Mouse (Mus musculus) gastrocnemius, adult 18-20 months (tissue): ENCODE results near the gene Bfsp1. TPM values are rescaled to one million over a fixed set of nuclear protein-coding genes. Genes with fewer than 3 reads are reported as not detected.
A peak's percentile ranks its signal among the peaks of the same experiment; 100 is the strongest.

ENCODE experiments used
- DNase-seq: peaks from one replicate; pipeline ENCODE4 v3.0.0; 2021; ENCODE audit warnings: low spot score
- total RNA-seq, 2 experiments: library from RNA; stranded (reverse); gene quantifications; 2 replicates each; pipeline ENCODE4 v1.2.3; 2021

Bfsp1 gene
- total RNA-seq, 2 experiments from 2014 or later: not detected

DNA sequence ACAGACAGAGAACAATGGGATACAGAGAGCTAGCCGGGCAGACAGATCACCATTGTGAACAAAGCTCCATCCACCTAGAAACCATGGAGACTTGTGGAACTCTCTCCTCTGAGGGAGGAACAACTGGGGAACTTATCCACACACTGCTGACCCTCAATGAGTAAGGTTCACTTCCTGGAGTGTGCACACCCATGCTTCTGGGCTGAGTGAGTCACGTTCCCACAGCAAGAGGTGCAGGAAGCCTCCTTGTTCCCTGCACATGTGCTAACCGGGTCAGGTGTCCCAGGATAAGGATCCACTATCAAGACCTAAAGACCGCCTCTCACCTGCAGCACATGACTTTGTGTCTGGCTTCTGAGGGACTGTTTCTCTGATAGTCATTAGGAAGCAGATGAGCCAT, 9.5 kb downstream of the Bfsp1 start:
- DNase-seq: no peak

DNA sequence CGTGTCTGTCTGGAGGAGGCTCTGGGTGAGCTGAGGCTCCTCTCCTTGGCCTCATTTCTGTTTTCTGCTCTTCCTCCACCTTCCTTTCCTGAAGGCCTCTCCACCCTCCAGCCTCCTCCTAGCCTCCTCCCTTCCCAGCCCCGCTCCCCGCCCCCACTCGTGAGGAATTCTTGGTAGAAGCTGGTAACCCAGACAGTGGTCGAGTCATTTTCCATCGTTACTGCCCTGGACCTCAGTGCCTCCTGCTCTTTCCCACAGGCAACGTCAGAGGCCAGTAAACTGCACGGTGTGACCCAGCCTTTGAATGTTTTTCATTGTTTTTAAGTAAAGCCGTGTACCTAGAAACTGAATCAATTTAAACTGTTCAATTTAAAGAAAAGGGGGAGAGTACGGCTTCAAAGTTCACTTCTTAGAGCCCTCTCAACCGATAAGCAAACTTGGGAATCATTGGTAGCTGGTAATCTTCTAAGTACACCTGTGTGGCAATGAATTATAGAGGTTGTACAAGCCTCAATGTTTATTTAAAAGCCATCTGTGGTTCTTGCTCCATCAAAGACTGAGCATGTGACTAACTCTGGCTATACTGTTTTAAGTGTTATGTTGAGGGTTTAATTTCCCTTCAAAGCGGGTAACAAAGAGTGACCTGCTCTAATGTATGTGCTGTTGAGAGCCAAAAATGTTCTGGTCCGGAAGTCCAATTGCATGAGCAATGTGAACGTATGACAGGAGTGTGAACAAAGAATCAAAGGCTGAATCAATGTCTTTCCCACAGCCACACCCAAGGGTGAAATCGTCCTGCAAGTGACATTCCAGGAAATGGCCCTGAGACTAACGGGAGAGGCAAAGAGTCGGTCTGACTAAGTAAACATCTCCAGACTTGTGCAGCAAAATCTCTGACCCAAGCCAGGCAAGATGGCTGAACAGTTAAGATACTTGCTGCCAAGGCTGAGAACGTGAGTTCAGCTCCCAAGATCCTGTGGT, 10.4 kb downstream of the Bfsp1 start:
- DNase-seq: no peak

- peak; percentile 18 for DNase-seq
Measured at GRCm38 (mm10) chr2:143851354-143852221, 11.4 kb downstream of the Bfsp1 start.

DNA sequence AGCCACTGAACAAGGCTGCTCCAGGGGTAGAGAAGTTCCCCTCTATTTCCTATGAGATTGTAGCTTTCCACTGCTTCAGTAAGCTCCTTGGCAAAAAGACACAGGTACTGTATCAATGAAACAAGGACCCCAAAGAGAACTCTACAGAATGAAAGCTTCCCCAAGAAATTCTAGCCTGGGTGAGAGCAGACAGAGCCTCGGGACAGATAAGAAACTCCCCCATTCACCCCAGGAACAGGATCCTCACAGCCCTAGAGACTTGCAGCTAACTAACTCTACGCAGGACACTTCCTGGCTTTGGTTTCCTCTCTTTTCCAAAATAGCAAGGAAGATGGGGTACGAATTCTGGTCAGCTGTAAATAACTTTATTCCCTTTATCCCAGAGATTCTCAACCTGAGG, 15.7 kb downstream of the Bfsp1 start:
- DNase-seq: no peak

- DNase-seq: peak; percentile 55
Measured at GRCm38 (mm10) chr2:143846799-143847198, 16.2 kb downstream of the Bfsp1 start.

- no peak for DNase-seq
Measured at GRCm38 (mm10) chr2:143844779-143845178, 18.2 kb downstream of the Bfsp1 start.

DNA sequence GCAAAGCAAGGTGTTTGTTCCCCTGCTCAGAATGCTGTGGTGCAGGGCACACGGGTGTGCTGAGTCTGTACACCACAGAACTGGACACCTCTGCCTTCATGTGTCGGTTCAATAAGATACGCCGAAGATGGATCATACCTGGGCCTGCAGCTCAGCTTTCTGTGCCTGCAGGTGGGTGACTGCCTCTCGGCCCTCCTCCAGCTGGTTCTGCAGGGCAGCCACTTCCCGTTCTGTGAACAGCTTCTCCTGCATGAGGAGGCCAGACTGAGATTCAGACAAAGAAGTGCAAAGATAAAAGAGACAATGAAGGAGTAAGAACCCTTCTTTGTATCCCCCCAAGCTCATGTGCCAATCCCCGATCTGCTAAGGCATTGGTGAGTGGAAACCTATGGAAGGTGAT, 21.4 kb downstream of the Bfsp1 start:
- no peak for DNase-seq

- no peak for DNase-seq
Measured at GRCm38 (mm10) chr2:143840895-143841294, 22.1 kb downstream of the Bfsp1 start.

- no peak for DNase-seq
Measured at GRCm38 (mm10) chr2:143839458-143839857, 23.5 kb downstream of the Bfsp1 start.

GRCm38 (mm10) chr2:143838698-143839097, 24.3 kb downstream of the Bfsp1 start:
- no peak for DNase-seq

GRCm38 (mm10) chr2:143837291-143837701, 25.7 kb downstream of the Bfsp1 start:
- DNase-seq: peak; percentile 80

- DNase-seq: no peak
Measured at GRCm38 (mm10) chr2:143835820-143836219, 27.2 kb downstream of the Bfsp1 start.

- no peak for DNase-seq
Measured at GRCm38 (mm10) chr2:143834082-143834481, 28.9 kb downstream of the Bfsp1 start.

DNA sequence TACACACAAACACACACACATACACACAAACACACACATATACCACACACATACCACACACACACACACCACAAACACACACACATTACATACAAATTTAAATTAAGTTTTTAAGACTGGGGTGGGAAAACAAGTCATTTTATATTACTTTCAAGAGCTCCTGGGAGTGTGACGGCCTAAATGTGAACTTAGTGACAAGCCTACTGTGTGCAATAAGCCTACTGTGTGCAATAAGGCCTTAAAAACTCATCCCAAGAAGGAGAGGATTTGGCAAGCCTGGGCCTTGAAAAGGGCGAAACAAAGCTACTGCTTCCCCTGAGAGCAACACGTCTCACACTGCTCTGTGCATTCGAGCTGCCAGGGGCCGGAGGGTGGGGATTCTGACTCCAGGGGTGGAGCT, 30.3 kb downstream of the Bfsp1 start:
- DNase-seq: no peak

- no peak for DNase-seq
Measured at GRCm38 (mm10) chr2:143831645-143832044, 31.3 kb downstream of the Bfsp1 start.

- DNase-seq: no peak
Measured at GRCm38 (mm10) chr2:143813461-143813860, 49.5 kb downstream of the Bfsp1 start.

DNA sequence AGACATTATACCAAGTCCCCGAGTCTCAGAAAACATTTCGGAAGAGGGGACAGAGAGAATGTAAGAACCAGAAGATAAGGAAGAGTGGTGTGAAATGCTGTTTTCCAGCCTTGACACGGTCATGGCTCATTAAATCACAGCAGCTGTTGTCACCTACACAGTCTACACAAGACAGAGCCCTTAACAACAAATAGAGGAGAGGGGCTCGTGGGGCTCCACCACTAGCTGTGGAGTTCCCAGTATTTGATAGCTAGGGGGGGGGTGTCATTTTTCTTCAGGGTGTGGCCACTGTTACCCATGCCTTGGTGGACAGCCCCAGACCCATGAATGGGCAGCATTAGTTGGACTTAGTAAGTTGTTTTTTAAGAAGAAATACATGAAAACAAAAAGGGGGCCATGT, 50.7 kb downstream of the Bfsp1 start:
- no peak for DNase-seq

GRCm38 (mm10) chr2:143808789-143809188, 54.2 kb downstream of the Bfsp1 start:
- DNase-seq: no peak

DNA sequence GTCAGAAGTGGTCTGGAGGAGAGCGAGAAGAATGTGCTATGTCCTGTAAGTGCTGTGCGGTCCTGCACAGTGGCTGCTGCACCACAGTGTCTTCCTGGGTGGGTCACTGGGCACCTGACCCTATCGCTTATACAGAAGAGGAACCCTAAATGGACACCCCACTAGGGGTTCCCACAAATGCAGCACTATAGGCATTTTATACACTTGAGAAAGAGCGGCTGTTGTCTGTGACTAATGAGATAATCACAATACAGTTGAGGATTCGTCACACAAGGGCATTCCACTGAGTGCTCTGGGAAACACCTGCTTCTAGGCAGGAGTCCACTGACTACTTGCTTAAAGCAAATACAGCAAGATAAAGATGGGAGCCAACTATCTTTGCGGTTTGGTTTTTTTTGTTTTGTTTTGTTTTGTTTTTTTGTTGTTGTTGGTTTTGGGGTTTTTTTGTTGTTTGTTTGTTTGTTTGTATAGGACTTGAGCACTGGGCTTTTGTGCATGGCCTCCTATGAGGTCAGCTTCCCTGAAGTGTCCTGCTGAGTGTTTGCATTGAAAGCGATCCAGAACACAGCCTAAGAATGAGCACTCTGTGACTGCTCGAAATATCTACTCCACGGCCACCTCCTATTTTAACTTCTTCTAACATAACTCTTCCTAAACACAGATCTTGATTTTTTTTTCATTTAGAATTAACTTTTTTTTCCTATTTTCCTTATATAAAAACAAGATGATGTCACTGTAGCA, 55.9 kb downstream of the Bfsp1 start:
- DNase-seq: no peak

- DNase-seq: no peak
Measured at GRCm38 (mm10) chr2:143806140-143806923, 56.6 kb downstream of the Bfsp1 start.

DNA sequence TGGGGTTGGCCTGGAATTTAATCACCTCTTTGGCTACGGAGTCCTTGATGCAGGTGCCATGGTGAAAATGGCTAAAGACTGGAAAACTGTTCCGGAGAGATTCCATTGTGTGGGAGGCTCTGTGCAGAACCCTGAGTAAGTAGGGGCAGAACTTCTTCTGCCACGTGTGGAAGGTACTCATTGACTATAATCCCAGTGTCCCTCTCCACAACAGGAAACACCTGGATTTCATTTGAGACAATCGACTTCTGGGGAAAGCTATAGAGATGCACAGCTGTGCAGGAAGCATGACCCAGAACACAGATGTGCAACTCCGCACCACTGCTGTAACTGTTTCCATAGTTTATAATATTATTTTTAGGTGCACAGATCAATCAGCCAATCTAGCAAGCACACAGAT, 61.9 kb downstream of the Bfsp1 start:
- DNase-seq: no peak
